Mouse (Mus musculus): ENCODE results near the gene Dock1. TPM values are rescaled to one million over a fixed set of nuclear protein-coding genes. Genes with fewer than 3 reads are reported as not detected.

Gene Dock1
- polyA plus RNA-seq, 1 experiment from 2014 or later, result 17.8 TPM

DNA sequence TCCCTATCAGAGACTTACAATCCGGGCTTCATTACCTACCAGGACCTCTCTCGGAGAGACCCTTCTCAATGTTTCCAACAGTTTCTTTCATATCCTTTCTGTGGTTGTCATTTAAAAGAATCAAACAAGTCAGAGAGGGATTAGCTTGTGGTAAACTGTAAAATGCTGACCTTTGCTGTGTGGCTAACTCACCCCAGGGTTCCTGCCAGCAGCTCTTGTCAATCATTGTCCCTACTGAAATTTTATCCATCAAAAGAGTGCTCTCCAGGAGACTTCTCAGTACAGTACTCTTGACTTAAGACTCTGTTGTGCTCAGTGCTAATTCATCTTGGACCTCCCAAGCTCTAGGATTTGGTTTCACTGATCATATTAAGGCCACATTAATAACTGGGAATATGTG lies 231.5 kb downstream of the Dock1 start:
- H3K36me3 ChIP-seq (ENCODE audit: control insufficient read depth, insufficient read depth), result no peaks in the 10 kb centered on the region
- 88% methylated on average over 2 of the region's 2 CpGs for WGBS
- H3K9ac ChIP-seq (ENCODE audit: low read length), result no peak overlapping the region
- no peak overlapping the region for H3K27ac ChIP-seq (ENCODE audit: low read length)
- H3K4me1 ChIP-seq (ENCODE audit: control insufficient read depth, insufficient read depth, low read length), result no peaks in the 10 kb centered on the region
- no peaks in the 10 kb centered on the region for H3K27me3 ChIP-seq (ENCODE audit: control insufficient read depth, insufficient read depth, low read length)
- H3K4me2 ChIP-seq (ENCODE audit: low read depth, low read length), result no peak overlapping the region
- H3K9me3 ChIP-seq (replicated peaks; ENCODE audit: control insufficient read depth, low read length), result no peaks in the 10 kb centered on the region
- no peak for ATAC-seq (replicated peaks; ENCODE audit: extremely low read depth, insufficient read depth, low FRiP score)
- no peak overlapping the region for H3K4me3 ChIP-seq (ENCODE audit: low read length)

- WGBS, result 80% methylated on average over 2 of the region's 2 CpGs
- Histone ChIP-seq H3K36me3 (ENCODE audit: control insufficient read depth, insufficient read depth) (no peaks in the 10 kb centered on the region), H3K4me1 (ENCODE audit: control insufficient read depth, insufficient read depth, low read length) (no peaks in the 10 kb centered on the region), H3K27ac (ENCODE audit: low read length) (no peak overlapping the region), H3K27me3 (ENCODE audit: control insufficient read depth, insufficient read depth, low read length) (peaks cover 8% of the 10 kb centered on the region), H3K4me3 (ENCODE audit: low read length) (no peak overlapping the region), H3K4me2 (ENCODE audit: low read depth, low read length) (no peak overlapping the region), H3K9me3 (replicated peaks; ENCODE audit: control insufficient read depth, low read length) (no peaks in the 10 kb centered on the region), H3K9ac (ENCODE audit: low read length) (no peak overlapping the region)
- ATAC-seq (replicated peaks; ENCODE audit: extremely low read depth, insufficient read depth, low FRiP score), result no peak
These were observed 261.4 kb downstream of the Dock1 start for GRCm38 (mm10) chr7:134931886-134932285.

DNA sequence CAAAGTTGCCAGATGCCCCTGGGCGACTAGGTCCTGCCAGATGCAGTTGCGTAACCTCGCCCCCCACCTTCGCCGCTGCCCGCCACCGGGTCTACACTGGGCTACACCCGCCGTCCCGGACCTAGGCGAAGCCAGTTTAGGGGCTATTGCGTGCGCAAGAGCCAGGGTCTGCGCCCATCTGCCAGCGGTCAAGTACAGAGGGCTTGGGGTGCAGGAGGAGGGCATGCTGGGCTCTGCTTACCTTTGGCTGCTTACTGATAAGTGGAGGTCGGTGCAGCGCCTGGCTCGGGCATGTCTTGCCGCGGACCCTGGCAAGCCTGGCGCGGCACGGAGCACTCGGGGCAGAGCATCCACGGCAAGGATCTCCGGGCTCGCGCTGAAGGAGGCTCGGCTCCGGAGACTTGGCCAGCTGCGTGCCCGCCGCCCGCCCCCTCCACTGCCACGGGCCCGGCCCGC lies 267.0 kb downstream of the Dock1 start:
- WGBS, result 1% methylated on average over 37 of the region's 37 CpGs
- peak; percentile 37; the same call in 1 of the 2 replicates for ATAC-seq (replicated peaks; ENCODE audit: extremely low read depth, insufficient read depth, low FRiP score)
- peak overlapping the region; percentile 59 for H3K9ac ChIP-seq (ENCODE audit: low read length)
- H3K9me3 ChIP-seq (replicated peaks; ENCODE audit: control insufficient read depth, low read length), result no peaks in the 10 kb centered on the region
- no peak overlapping the region for H3K27ac ChIP-seq (ENCODE audit: low read length)
- peak overlapping the region; percentile 58 for H3K4me3 ChIP-seq (ENCODE audit: low read length)
- peaks cover 6% of the 10 kb centered on the region for H3K4me1 ChIP-seq (ENCODE audit: control insufficient read depth, insufficient read depth, low read length)
- no peaks in the 10 kb centered on the region for H3K36me3 ChIP-seq (ENCODE audit: control insufficient read depth, insufficient read depth)
- peaks cover 21% of the 10 kb centered on the region for H3K27me3 ChIP-seq (ENCODE audit: control insufficient read depth, insufficient read depth, low read length)
- peak overlapping the region; percentile 88 for H3K4me2 ChIP-seq (ENCODE audit: low read depth, low read length)

DNA sequence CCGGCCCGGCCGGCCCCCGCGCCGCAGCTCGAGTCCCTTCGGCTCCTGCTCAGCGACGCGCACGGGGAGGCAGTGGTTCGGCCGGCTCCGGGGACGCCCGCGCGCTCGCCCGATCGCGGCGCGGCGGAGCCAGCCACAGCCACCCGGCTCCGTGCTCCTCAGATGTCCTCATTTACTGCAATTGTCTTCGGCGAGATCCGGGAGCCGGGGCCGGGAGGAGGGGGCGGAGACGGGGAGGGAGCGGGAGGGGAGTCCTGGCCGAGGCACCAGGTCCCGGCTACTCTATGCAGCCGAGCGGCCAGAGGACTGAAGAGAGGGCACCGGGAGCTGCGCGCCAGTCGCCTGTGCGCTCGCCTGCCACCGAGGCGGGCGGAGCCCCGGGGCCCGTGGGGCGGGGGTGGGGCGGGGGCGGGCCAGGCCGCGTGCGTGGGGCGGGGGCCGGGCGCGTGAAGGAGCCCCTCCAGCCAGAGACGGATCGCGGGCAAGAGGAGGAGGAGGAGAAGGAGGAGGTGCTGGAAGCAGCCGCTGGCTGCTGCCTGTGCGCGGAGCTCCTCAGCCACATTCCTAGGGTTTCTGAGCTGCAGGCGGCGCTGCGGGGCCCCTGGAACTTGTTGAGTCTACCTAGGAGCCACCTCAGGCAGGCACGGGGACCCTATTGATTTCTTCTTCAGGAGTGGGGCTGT lies 267.6 kb downstream of the Dock1 start, which contains the start of gene Fam196a:
Gene Fam196a, minus strand, starts transcription at position 504 of the 683 bp plus-strand sequence.
- Histone ChIP-seq H3K4me2 (ENCODE audit: low read depth, low read length) (peak within 1 kb of the TSS; percentile 88), H3K9me3 (replicated peaks; ENCODE audit: control insufficient read depth, low read length) (no peaks in the 10 kb centered on the region), H3K4me1 (ENCODE audit: control insufficient read depth, insufficient read depth, low read length) (peaks cover 6% of the 10 kb centered on the region), H3K27me3 (ENCODE audit: control insufficient read depth, insufficient read depth, low read length) (peaks cover 21% of the 10 kb centered on the region), H3K36me3 (ENCODE audit: control insufficient read depth, insufficient read depth) (no peaks in the 10 kb centered on the region), H3K9ac (ENCODE audit: low read length) (peak within 1 kb of the TSS; percentile 59), H3K27ac (ENCODE audit: low read length) (no peak within 1 kb of the TSS), H3K4me3 (ENCODE audit: low read length) (peak within 1 kb of the TSS; percentile 58)
- under 1% methylated on average over 67 of the region's 71 CpGs for WGBS
- peak; percentile 59 for ATAC-seq (replicated peaks; ENCODE audit: extremely low read depth, insufficient read depth, low FRiP score)

DNA sequence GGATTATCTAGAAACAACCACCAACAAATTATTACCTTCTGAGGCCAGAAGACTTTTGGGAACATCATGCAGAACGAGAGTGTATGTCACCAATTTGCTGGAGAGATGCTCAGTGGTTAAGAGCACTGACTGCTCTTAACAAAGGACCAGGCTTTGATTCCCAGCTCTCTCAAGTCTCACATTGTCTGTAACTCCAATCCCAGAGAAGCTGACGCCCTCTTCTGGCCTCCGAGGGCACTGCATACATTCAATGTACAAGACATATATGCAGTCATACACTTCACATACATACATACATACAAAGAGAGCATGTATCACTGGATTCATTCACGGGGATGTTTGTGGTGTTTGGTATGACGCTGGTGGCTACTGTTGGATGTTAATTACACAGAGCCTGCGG lies 271.4 kb downstream of the Dock1 start:
- Histone ChIP-seq H3K27me3 (ENCODE audit: control insufficient read depth, insufficient read depth, low read length) (peaks cover 14% of the 10 kb centered on the region), H3K9ac (ENCODE audit: low read length) (no peak overlapping the region), H3K9me3 (replicated peaks; ENCODE audit: control insufficient read depth, low read length) (no peaks in the 10 kb centered on the region), H3K36me3 (ENCODE audit: control insufficient read depth, insufficient read depth) (no peaks in the 10 kb centered on the region), H3K4me3 (ENCODE audit: low read length) (no peak overlapping the region), H3K4me2 (ENCODE audit: low read depth, low read length) (no peak overlapping the region), H3K27ac (ENCODE audit: low read length) (no peak overlapping the region), H3K4me1 (ENCODE audit: control insufficient read depth, insufficient read depth, low read length) (peaks cover 8% of the 10 kb centered on the region)
- 88% methylated on average over 6 of the region's 6 CpGs for WGBS
- ATAC-seq (replicated peaks; ENCODE audit: extremely low read depth, insufficient read depth, low FRiP score), result no peak

- ATAC-seq (replicated peaks; ENCODE audit: extremely low read depth, insufficient read depth, low FRiP score), result no peak
- no peaks in the 10 kb centered on the region for H3K36me3 ChIP-seq (ENCODE audit: control insufficient read depth, insufficient read depth)
- H3K27ac ChIP-seq (ENCODE audit: low read length), result no peak overlapping the region
- H3K9ac ChIP-seq (ENCODE audit: low read length), result no peak overlapping the region
- no peak overlapping the region for H3K4me3 ChIP-seq (ENCODE audit: low read length)
- H3K9me3 ChIP-seq (replicated peaks; ENCODE audit: control insufficient read depth, low read length), result no peaks in the 10 kb centered on the region
- peaks cover 2% of the 10 kb centered on the region; the same call in 1 of the 2 replicates for H3K4me1 ChIP-seq (ENCODE audit: control insufficient read depth, insufficient read depth, low read length)
- 72% methylated on average over 6 of the region's 6 CpGs for WGBS
- no peak overlapping the region for H3K4me2 ChIP-seq (ENCODE audit: low read depth, low read length)
- peaks cover 2% of the 10 kb centered on the region; the same call in 1 of the 2 replicates for H3K27me3 ChIP-seq (ENCODE audit: control insufficient read depth, insufficient read depth, low read length)
These were observed 272.6 kb downstream of the Dock1 start for GRCm38 (mm10) chr7:134943063-134943462.

DNA sequence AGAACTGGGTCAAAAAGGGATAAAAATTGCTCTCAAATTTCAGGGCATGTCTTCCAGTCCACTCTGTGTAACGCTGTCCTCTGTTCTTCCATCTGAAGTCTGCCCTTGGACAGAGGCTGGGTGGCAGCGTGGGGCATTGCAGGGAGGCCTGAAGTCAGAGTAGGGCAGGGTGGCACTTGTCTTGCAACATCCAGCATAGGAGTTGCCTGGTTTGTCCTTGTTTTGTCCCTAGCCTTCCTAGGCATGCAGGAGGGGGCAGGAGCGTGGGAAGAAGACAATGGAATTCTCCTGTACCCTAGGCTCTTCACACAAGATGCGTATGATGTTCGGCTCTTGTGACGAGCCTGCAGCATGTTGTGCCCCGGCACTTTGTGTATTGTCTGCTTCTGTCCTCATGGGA lies 273.2 kb downstream of the Dock1 start:
- peaks cover 2% of the 10 kb centered on the region; the same call in 1 of the 2 replicates for H3K4me1 ChIP-seq (ENCODE audit: control insufficient read depth, insufficient read depth, low read length)
- no peaks in the 10 kb centered on the region for H3K9me3 ChIP-seq (replicated peaks; ENCODE audit: control insufficient read depth, low read length)
- WGBS, result 67% methylated on average over 7 of the region's 7 CpGs
- ATAC-seq (replicated peaks; ENCODE audit: extremely low read depth, insufficient read depth, low FRiP score), result no peak
- H3K9ac ChIP-seq (ENCODE audit: low read length), result no peak overlapping the region
- H3K4me2 ChIP-seq (ENCODE audit: low read depth, low read length), result no peak overlapping the region
- no peak overlapping the region for H3K4me3 ChIP-seq (ENCODE audit: low read length)
- no peaks in the 10 kb centered on the region for H3K36me3 ChIP-seq (ENCODE audit: control insufficient read depth, insufficient read depth)
- no peaks in the 10 kb centered on the region for H3K27me3 ChIP-seq (ENCODE audit: control insufficient read depth, insufficient read depth, low read length)
- no peak overlapping the region for H3K27ac ChIP-seq (ENCODE audit: low read length)

- no peaks in the 10 kb centered on the region for H3K36me3 ChIP-seq (ENCODE audit: control insufficient read depth, insufficient read depth)
- no peaks in the 10 kb centered on the region for H3K9me3 ChIP-seq (replicated peaks; ENCODE audit: control insufficient read depth, low read length)
- no peak overlapping the region for H3K4me2 ChIP-seq (ENCODE audit: low read depth, low read length)
- no peaks in the 10 kb centered on the region for H3K27me3 ChIP-seq (ENCODE audit: control insufficient read depth, insufficient read depth, low read length)
- no peak overlapping the region for H3K9ac ChIP-seq (ENCODE audit: low read length)
- ATAC-seq (replicated peaks; ENCODE audit: extremely low read depth, insufficient read depth, low FRiP score), result no peak
- H3K4me1 ChIP-seq (ENCODE audit: control insufficient read depth, insufficient read depth, low read length), result peaks cover 2% of the 10 kb centered on the region; the same call in 1 of the 2 replicates
- H3K4me3 ChIP-seq (ENCODE audit: low read length), result no peak overlapping the region
- WGBS, result 84% methylated on average over 7 of the region's 7 CpGs
- H3K27ac ChIP-seq (ENCODE audit: low read length), result no peak overlapping the region
These were observed 275.7 kb downstream of the Dock1 start for GRCm38 (mm10) chr7:134945925-134946716.

GRCm38 (mm10) chr7:134959086-134959485 lies 288.6 kb downstream of the Dock1 start:
- H3K4me1 ChIP-seq (ENCODE audit: control insufficient read depth, insufficient read depth, low read length), result no peaks in the 10 kb centered on the region
- no peak overlapping the region for H3K4me2 ChIP-seq (ENCODE audit: low read depth, low read length)
- H3K9ac ChIP-seq (ENCODE audit: low read length), result no peak overlapping the region
- H3K4me3 ChIP-seq (ENCODE audit: low read length), result no peak overlapping the region
- 78% methylated on average over 6 of the region's 6 CpGs for WGBS
- H3K36me3 ChIP-seq (ENCODE audit: control insufficient read depth, insufficient read depth), result no peaks in the 10 kb centered on the region
- H3K27me3 ChIP-seq (ENCODE audit: control insufficient read depth, insufficient read depth, low read length), result no peaks in the 10 kb centered on the region
- no peak overlapping the region for H3K27ac ChIP-seq (ENCODE audit: low read length)
- H3K9me3 ChIP-seq (replicated peaks; ENCODE audit: control insufficient read depth, low read length), result no peaks in the 10 kb centered on the region
- no peak for ATAC-seq (replicated peaks; ENCODE audit: extremely low read depth, insufficient read depth, low FRiP score)
